Mouse (Mus musculus) lung, embryonic 15.5 days (tissue): Measurements from ENCODE around the gene Grtp1. TPM values are rescaled to one million over a fixed set of nuclear protein-coding genes. Genes with fewer than 3 reads are reported as not detected.

Experiments used
- ATAC-seq: fragments of 200-750 bp; cut with Nextera tagmentation; 2 replicates; pipeline ENCODE4 v1.8.0; 2017; ENCODE audit warnings: moderate number of reproducible peaks, borderline replicate concordance; ENCODE audit not compliant: low FRiP score, low TSS enrichment; ENCODE audit errors: extremely low read depth
- H3K27ac ChIP-seq: fragments of 300-500 bp; sonication (generic); 2 replicates; pipeline ENCODE4 v1.5.1; 2015; ENCODE audit warnings: moderate library complexity, mild to moderate bottlenecking, inconsistent platforms
- H3K27me3 ChIP-seq: fragments of 300-500 bp; sonication (generic); 2 replicates; pipeline ENCODE4 v1.6.1; 2015; ENCODE audit warnings: inconsistent platforms
- H3K36me3 ChIP-seq: fragments of 300-500 bp; sonication (generic); 2 replicates; pipeline ENCODE4 v1.6.1; 2015; ENCODE audit warnings: inconsistent platforms
- H3K4me1 ChIP-seq: fragments of 300-500 bp; sonication (generic); 2 replicates; pipeline ENCODE4 v1.6.1; 2015; ENCODE audit warnings: inconsistent platforms
- H3K4me2 ChIP-seq: fragments of 300-500 bp; sonication (generic); 2 replicates; pipeline ENCODE4 v1.6.1; 2015; ENCODE audit warnings: inconsistent platforms, mild to moderate bottlenecking, moderate library complexity
- H3K4me3 ChIP-seq: fragments of 300-500 bp; sonication (generic); 2 replicates; pipeline ENCODE4 v1.5.1; 2015; ENCODE audit warnings: mild to moderate bottlenecking, inconsistent platforms
- H3K9ac ChIP-seq: fragments of 300-500 bp; sonication (generic); 2 replicates; pipeline ENCODE4 v1.6.1; 2015; ENCODE audit warnings: inconsistent platforms
- H3K9me3 ChIP-seq: fragments of 300-500 bp; sonication (generic); 2 replicates; pipeline ENCODE4 v1.6.1; 2016; ENCODE audit warnings: inconsistent platforms
- WGBS: fragments of 180-500 bp; shearing (Covaris S2); methylation state at CpG from one replicate; pipeline ENCODE4 v1.1.7; 2015; 5-methylcytosine and 5-hydroxymethylcytosine counted together
- polyA plus RNA-seq: library from polyadenylated mRNA; unstranded; fragments of >200 nt; fragmentation: Nextera tagmentation; extraction: Ambion mirVana; gene quantifications from 2 replicates; pipeline ENCODE4 v1.2.1, GENCODE M21; 2015

The Grtp1 gene
- polyA plus RNA-seq, 1 experiment from 2014 or later, result 6.6 TPM

GRCm38 (mm10) chr8:13224426-13224825, 24.0 kb upstream of the Grtp1 start:
- no peak overlapping the region for H3K27ac ChIP-seq
- H3K36me3 ChIP-seq, result no peaks in the 10 kb centered on the region
- no peaks in the 10 kb centered on the region for H3K9me3 ChIP-seq
- ATAC-seq, result no peak
- H3K9ac ChIP-seq, result no peak overlapping the region
- H3K4me1 ChIP-seq, result no peaks in the 10 kb centered on the region
- H3K4me3 ChIP-seq, result no peak overlapping the region
- H3K4me2 ChIP-seq, result no peak overlapping the region
- H3K27me3 ChIP-seq, result no peaks in the 10 kb centered on the region
- 76% methylated on average over 9 of the region's 9 CpGs for WGBS

GRCm38 (mm10) chr8:13218441-13218840, 18.0 kb upstream of the Grtp1 start:
- Histone ChIP-seq H3K4me2 (no peak overlapping the region), H3K9ac (no peak overlapping the region), H3K27me3 (no peaks in the 10 kb centered on the region), H3K36me3 (no peaks in the 10 kb centered on the region), H3K4me3 (no peak overlapping the region), H3K4me1 (peaks cover 4% of the 10 kb centered on the region), H3K9me3 (no peaks in the 10 kb centered on the region), H3K27ac (no peak overlapping the region)
- no peak for ATAC-seq
- 73% methylated on average over 4 of the region's 4 CpGs for WGBS

DNA sequence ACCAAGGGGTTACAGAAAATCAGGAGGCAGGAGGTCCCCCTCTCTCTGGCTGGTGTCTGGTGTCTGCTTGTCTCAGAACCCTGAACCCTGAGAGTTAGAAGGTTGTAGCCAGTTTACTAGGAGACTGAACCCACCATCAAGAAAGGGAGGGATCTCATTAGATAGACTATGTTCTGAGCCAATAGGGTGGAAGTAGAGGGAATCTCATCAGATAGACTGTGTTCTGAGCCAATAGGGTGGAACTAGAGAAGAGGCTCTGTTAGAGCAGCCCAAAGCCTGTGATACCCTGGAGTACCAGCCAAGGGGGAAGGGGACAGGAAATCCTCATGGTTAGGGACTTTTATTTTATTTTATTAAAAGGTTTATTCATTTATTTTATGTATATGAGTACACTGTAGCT, 17.6 kb upstream of the Grtp1 start:
- H3K9ac ChIP-seq, result no peak overlapping the region
- H3K4me3 ChIP-seq, result no peak overlapping the region
- H3K27ac ChIP-seq, result no peak overlapping the region
- ATAC-seq, result no peak
- no peak overlapping the region for H3K4me2 ChIP-seq
- H3K36me3 ChIP-seq, result no peaks in the 10 kb centered on the region
- peaks cover 8% of the 10 kb centered on the region for H3K4me1 ChIP-seq
- no peaks in the 10 kb centered on the region for H3K9me3 ChIP-seq
- no peaks in the 10 kb centered on the region for H3K27me3 ChIP-seq

DNA sequence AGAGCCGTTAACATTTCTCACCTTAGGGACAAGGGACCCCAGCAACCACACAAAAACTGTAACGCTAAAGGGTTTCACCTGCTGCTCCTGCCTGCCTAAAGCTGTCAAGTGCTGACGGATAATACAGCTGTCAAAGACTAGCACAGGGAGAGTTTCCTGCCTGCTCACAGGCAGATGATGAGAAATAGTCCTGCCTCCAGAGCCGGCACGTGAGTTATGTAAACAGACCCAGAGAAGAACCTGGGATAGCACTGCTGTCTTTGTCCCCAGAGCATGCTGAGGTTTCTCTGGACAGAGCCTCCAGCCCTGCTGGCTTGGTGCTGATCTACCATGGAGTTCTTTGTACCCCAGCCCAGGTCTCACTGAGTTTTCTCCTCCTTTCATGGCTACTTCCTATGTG, 16.7 kb upstream of the Grtp1 start:
- Histone ChIP-seq H3K27ac (no peak overlapping the region), H3K9ac (no peak overlapping the region), H3K4me1 (peaks cover 9% of the 10 kb centered on the region), H3K4me3 (no peak overlapping the region), H3K27me3 (no peaks in the 10 kb centered on the region), H3K9me3 (no peaks in the 10 kb centered on the region), H3K4me2 (no peak overlapping the region), H3K36me3 (no peaks in the 10 kb centered on the region)
- WGBS, result 11% methylated on average over 5 of the region's 5 CpGs
- ATAC-seq, result no peak

GRCm38 (mm10) chr8:13216386-13216785, 16.0 kb upstream of the Grtp1 start:
- Histone ChIP-seq H3K4me2 (no peak overlapping the region), H3K4me3 (no peak overlapping the region), H3K9ac (no peak overlapping the region), H3K36me3 (no peaks in the 10 kb centered on the region), H3K27me3 (no peaks in the 10 kb centered on the region), H3K4me1 (peaks cover 9% of the 10 kb centered on the region), H3K9me3 (no peaks in the 10 kb centered on the region), H3K27ac (no peak overlapping the region)
- no peak for ATAC-seq
- 48% methylated on average over 8 of the region's 8 CpGs for WGBS

- H3K4me1 ChIP-seq, result peaks cover 14% of the 10 kb centered on the region
- H3K9me3 ChIP-seq, result no peaks in the 10 kb centered on the region
- no peaks in the 10 kb centered on the region for H3K36me3 ChIP-seq
- H3K4me2 ChIP-seq, result peak overlapping the region; percentile 27; the same call in 1 of the 2 replicates
- H3K4me3 ChIP-seq, result no peak overlapping the region
- no peak overlapping the region for H3K27ac ChIP-seq
- WGBS, result 21% methylated on average over 10 of the region's 10 CpGs
- ATAC-seq, result peak; percentile 48; the same call in 1 of the 2 replicates
- no peak overlapping the region for H3K9ac ChIP-seq
- H3K27me3 ChIP-seq, result no peaks in the 10 kb centered on the region
Measured at GRCm38 (mm10) chr8:13213479-13214268, 13.3 kb upstream of the Grtp1 start.

- peak; percentile 41; the same call in 1 of the 2 replicates for ATAC-seq
- Histone ChIP-seq H3K9ac (no peak overlapping the region), H3K4me3 (no peak overlapping the region), H3K9me3 (no peaks in the 10 kb centered on the region), H3K27ac (no peak overlapping the region), H3K27me3 (no peaks in the 10 kb centered on the region), H3K4me1 (peaks cover 18% of the 10 kb centered on the region), H3K36me3 (no peaks in the 10 kb centered on the region), H3K4me2 (no peak overlapping the region)
- WGBS, result 33% methylated on average over 1 of the region's 1 CpGs
Measured at GRCm38 (mm10) chr8:13209770-13210169, 9.3 kb upstream of the Grtp1 start.

DNA sequence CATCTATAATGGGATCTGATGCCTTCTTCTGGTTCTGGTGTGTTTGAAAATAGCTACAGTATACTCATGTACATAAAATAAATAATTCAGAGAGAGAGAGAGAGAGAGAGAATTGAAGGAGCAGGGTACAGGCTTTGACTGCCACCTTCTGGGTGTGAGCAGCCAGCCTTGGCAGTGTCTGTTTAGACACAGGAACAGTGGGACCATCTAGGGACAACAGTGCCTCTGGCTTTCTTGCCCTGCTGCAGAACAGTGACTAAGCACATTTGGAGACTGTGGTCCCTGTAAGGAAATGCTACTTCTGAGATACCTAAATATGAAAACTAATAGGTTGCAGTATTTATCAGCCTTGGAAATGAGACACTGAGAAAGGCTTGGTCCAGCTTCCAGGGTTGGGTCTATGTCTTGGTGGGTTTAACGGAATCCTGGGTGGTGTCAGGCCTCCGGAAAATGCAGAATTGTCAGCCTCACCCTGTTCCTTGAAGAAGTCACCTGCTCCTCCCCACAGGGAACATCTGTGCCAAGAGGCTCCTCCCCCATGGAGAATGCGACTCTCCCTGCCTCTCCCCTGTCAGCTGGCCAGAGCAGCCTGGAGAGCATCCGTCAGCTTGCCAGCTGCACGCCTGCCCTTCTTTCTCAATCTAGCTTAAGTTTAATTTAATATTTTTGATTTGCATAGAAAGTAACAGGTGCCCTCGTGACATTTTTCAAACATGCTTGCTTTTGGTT, 8.4 kb upstream of the Grtp1 start:
- Histone ChIP-seq H3K27me3 (no peaks in the 10 kb centered on the region), H3K9me3 (no peaks in the 10 kb centered on the region), H3K36me3 (no peaks in the 10 kb centered on the region), H3K27ac (no peak overlapping the region), H3K4me3 (no peak overlapping the region), H3K4me2 (no peak overlapping the region), H3K4me1 (peaks cover 23% of the 10 kb centered on the region), H3K9ac (no peak overlapping the region)
- 31% methylated on average over 6 of the region's 6 CpGs for WGBS
- ATAC-seq, result no peak

DNA sequence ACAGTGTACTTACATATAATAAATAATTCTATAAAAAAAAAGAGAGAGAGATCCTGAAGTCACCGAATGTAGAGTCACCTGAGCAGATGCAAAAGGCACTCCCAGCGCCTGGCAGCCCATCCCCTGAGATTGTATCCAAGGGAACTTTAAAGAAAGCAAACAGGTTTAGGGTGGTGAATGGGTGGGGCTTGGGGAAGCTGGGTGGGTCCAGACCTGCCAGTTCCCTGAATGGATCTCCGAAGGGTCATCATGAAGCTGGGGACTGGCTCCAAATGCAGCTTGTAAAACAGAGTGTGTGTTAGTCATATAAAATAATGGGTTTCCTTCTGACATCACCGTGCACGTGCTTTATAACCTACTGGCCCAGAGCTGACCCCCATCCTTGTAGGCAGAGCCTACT, 5.9 kb upstream of the Grtp1 start:
- H3K4me2 ChIP-seq, result no peak overlapping the region
- no peaks in the 10 kb centered on the region for H3K9me3 ChIP-seq
- 28% methylated on average over 5 of the region's 5 CpGs for WGBS
- no peak overlapping the region for H3K27ac ChIP-seq
- no peak for ATAC-seq
- no peak overlapping the region for H3K4me3 ChIP-seq
- peaks cover 14% of the 10 kb centered on the region; the same call in 1 of the 2 replicates for H3K4me1 ChIP-seq
- H3K36me3 ChIP-seq, result no peaks in the 10 kb centered on the region
- H3K9ac ChIP-seq, result no peak overlapping the region
- peaks cover 19% of the 10 kb centered on the region for H3K27me3 ChIP-seq

- no peak overlapping the region for H3K9ac ChIP-seq
- H3K4me3 ChIP-seq, result no peak overlapping the region
- no peak for ATAC-seq
- WGBS, result 57% methylated on average over 5 of the region's 5 CpGs
- H3K9me3 ChIP-seq, result no peaks in the 10 kb centered on the region
- no peaks in the 10 kb centered on the region for H3K36me3 ChIP-seq
- H3K27ac ChIP-seq, result no peak overlapping the region
- H3K27me3 ChIP-seq, result peaks cover 29% of the 10 kb centered on the region
- H3K4me2 ChIP-seq, result no peak overlapping the region
- H3K4me1 ChIP-seq, result peaks cover 14% of the 10 kb centered on the region; the same call in 1 of the 2 replicates
Measured at GRCm38 (mm10) chr8:13205311-13205710, 4.9 kb upstream of the Grtp1 start.

DNA sequence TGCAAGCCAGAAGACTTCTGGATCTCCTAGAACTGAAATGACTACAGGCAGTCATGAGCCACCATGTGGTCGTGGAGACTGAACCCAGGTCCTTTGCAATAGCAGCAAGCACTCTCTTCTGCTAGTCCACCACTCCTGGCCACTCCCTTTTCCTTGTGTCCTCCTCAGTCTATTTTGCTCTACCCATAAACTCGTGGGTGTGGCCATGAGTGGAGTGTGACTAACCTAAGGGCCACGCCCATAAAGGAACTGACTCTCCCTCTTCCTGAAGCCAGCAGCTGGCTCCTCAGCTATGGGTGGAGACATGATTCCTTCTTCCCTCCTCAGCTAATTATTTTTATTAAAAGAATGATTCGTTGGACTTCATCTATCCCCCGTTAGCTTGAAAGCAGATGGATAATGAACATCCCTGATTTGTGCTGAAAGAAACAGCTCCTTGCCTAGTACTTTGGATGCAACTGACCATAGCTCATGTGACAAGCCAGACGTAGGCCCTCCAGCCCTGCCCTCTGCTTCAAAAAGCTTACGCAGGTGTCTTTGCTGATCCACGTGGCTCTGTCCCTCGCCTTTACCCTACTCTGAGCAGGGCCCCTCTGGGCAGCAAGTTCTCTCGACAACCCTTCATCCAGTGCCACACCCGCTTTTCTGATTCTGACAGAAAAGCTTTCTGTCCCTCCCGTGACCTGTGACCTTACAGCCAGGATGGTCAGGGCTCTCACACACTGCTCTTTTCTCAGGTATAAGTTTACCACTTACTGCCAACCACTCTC, 4.1 kb upstream of the Grtp1 start:
- Histone ChIP-seq H3K27ac (peak overlapping the region; percentile 29; the same call in 1 of the 2 replicates), H3K4me1 (peaks cover 13% of the 10 kb centered on the region; the same call in 1 of the 2 replicates), H3K9ac (no peak overlapping the region), H3K27me3 (peaks cover 36% of the 10 kb centered on the region), H3K9me3 (no peaks in the 10 kb centered on the region), H3K4me2 (no peak overlapping the region), H3K36me3 (no peaks in the 10 kb centered on the region), H3K4me3 (no peak overlapping the region)
- no peak for ATAC-seq
- WGBS, result 53% methylated on average over 12 of the region's 12 CpGs
